Mouse (Mus musculus) right cerebral cortex, adult 18-20 months (tissue): ENCODE measurements at regions not wholly inside any gene's neighbourhood (a gene's known extent, or its start where the extent isn't known, plus 50 kb on each side); places are given as distances from the start of the nearest gene placed in this dataset.
"Not testable (repeated sequence)": the region's sequence is repeated elsewhere in the genome, so short reads cannot be mapped to it uniquely, and the experiment has no call there.

Experiments
- DNase-seq: peaks from one replicate; pipeline ENCODE4 v3.0.0; 2022; ENCODE audit warnings: mixed read lengths

- no peak for DNase-seq
Measured at GRCm38 (mm10) chr6:24384193-24384888, 130.5 kb downstream of the Iqub start.

- DNase-seq: no peak
Measured at GRCm38 (mm10) chr6:24379859-24380258, 135.0 kb downstream of the Iqub start.

GRCm38 (mm10) chr6:24376728-24377127 lies 138.1 kb downstream of the Iqub start:
- no peak for DNase-seq

- no peak for DNase-seq
Measured at GRCm38 (mm10) chr6:24373161-24373560, 141.7 kb downstream of the Iqub start.

- no peak for DNase-seq
Measured at GRCm38 (mm10) chr6:24371680-24372079, 143.2 kb downstream of the Iqub start.

GRCm38 (mm10) chr6:24350882-24351281 lies 164.0 kb downstream of the Iqub start:
- peak; percentile 46 for DNase-seq

GRCm38 (mm10) chr6:24348481-24349062 lies 166.3 kb downstream of the Iqub start:
- no peak for DNase-seq

- no peak for DNase-seq
Measured at GRCm38 (mm10) chr6:24347745-24348480, 167.0 kb downstream of the Iqub start.

- DNase-seq: no peak
Measured at GRCm38 (mm10) chr6:24342471-24342870, 172.4 kb downstream of the Iqub start.

- no peak for DNase-seq
Measured at GRCm38 (mm10) chr6:24342056-24342455, 172.8 kb downstream of the Iqub start.

- DNase-seq: not testable (repeated sequence)
Measured at GRCm38 (mm10) chr6:24340107-24340506, 172.2 kb upstream of the Slc13a1 start.

GRCm38 (mm10) chr6:24325215-24325614 lies 157.3 kb upstream of the Slc13a1 start:
- peak; percentile 31 for DNase-seq

GRCm38 (mm10) chr6:24324718-24325117 lies 156.8 kb upstream of the Slc13a1 start:
- peak; percentile 12 for DNase-seq

- DNase-seq: no peak
Measured at GRCm38 (mm10) chr6:24322371-24322770, 154.5 kb upstream of the Slc13a1 start.

GRCm38 (mm10) chr6:24318862-24319261 lies 151.0 kb upstream of the Slc13a1 start:
- DNase-seq: no peak

- no peak for DNase-seq
Measured at GRCm38 (mm10) chr6:24310675-24311074, 142.8 kb upstream of the Slc13a1 start.

- DNase-seq: no peak
Measured at GRCm38 (mm10) chr6:24309810-24310209, 141.9 kb upstream of the Slc13a1 start.

- DNase-seq: no peak
Measured at GRCm38 (mm10) chr6:24301681-24302080, 133.8 kb upstream of the Slc13a1 start.

GRCm38 (mm10) chr6:24301146-24301545 lies 133.3 kb upstream of the Slc13a1 start:
- DNase-seq: no peak

GRCm38 (mm10) chr6:24298562-24299212 lies 130.8 kb upstream of the Slc13a1 start:
- DNase-seq: no peak

- DNase-seq: not testable (repeated sequence)
Measured at GRCm38 (mm10) chr6:24288757-24289156, 120.9 kb upstream of the Slc13a1 start.

GRCm38 (mm10) chr6:24272821-24273220 lies 104.9 kb upstream of the Slc13a1 start:
- peak; percentile 6 for DNase-seq

- no peak for DNase-seq
Measured at GRCm38 (mm10) chr6:24269633-24270032, 101.7 kb upstream of the Slc13a1 start.
